Comparison of ENCODE assay signal across 14 mouse cellular contexts in genomic region chr12:57402360-57402759, GRCm38 (mm10).
"Had no signal": no experiment of that assay in that cellular context is flagged by ENCODE, and none has a peak within 500 bp of the region (broad histone marks: within the 10 kb centered on the region; RNA-seq: fewer than 3 reads in every experiment).

No protein-coding gene starts in this region.

- H3K4me1 ChIP-seq: limb, embryonic 10.5 days; limb, embryonic 13.5 days had no signal

- H3K27ac ChIP-seq: limb, embryonic 10.5 days; limb, embryonic 13.5 days; liver, embryonic 14.5 days; macrophage; midbrain, embryonic 13.5 days had no signal

- H3K9ac ChIP-seq: limb, embryonic 13.5 days; liver, embryonic 14.5 days; liver, postnatal 0 days; midbrain, embryonic 13.5 days had no signal

- H3K4me3 ChIP-seq: limb, embryonic 10.5 days; limb, embryonic 13.5 days; midbrain, embryonic 13.5 days had no signal

- DNase-seq: kidney, adult 18-20 months; kidney, adult 9 months; kidney, postnatal 14 days; kidney, postnatal 4 days; liver, postnatal 0 days; thymus, adult 18-20 months; thymus, postnatal 36 days had no signal

- H3K27me3 ChIP-seq: limb, embryonic 13.5 days had no signal

- ATAC-seq: inflammation-experienced regulatory T-cells, adult 6 months; liver, postnatal 0 days; midbrain, embryonic 13.5 days had no signal

- H3K4me2 ChIP-seq: limb, embryonic 13.5 days; liver, embryonic 11.5 days had no signal

- H3K36me3 ChIP-seq: limb, embryonic 10.5 days; limb, embryonic 13.5 days; midbrain, embryonic 13.5 days had no signal

- H3K9me3 ChIP-seq: limb, embryonic 10.5 days; limb, embryonic 13.5 days; midbrain, embryonic 13.5 days had no signal
